Mouse (Mus musculus) liver, postnatal 0 days (tissue): ENCODE measurements at regions not wholly inside any gene's neighbourhood (a gene's known extent, or its start where the extent isn't known, plus 50 kb on each side); places are given as distances from the start of the nearest gene placed in this dataset.

Experiments used
- CTCF ChIP-seq: sonication (generic); IDR thresholded peaks from 2 replicates; pipeline ENCODE4 v1.5.1; 2016; ENCODE audit warnings: antibody characterized with exemption, low read depth
- EP300 ChIP-seq: IDR thresholded peaks from 2 replicates; pipeline ENCODE4 v1.6.1; 2016; ENCODE audit warnings: antibody characterized with exemption, low read depth, mild to moderate bottlenecking

DNA sequence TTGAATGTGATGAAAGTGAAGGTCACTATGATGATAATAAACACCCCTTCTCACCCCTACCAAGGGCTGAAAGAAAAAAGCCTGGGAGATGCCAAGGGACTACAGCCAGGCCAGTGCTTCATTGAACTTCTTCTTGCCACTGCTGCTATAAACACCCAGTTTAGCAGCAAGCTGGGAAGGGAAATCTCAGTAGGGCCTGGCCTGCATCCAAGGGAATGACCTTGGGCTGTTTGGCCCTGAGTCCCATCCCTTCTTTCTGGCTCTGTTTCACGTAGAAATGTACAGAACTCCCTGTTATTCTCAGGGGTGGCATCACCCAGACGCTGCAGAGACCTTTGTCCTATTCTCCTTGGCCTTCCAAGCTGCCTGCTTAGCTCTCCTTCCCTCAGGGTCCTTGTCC is 450.0 kb upstream of the Tle4 start:
- TF ChIP-seq CTCF (no peak), EP300 (no peak)
